Mouse (Mus musculus) embryonic facial prominence, embryonic 11.5 days (tissue): Measurements from ENCODE around the gene Cntnap5c. TPM values are rescaled to one million over a fixed set of nuclear protein-coding genes. Genes with fewer than 3 reads are reported as not detected.

Source experiments
- ATAC-seq: fragments of 200-750 bp; cut with Nextera tagmentation; replicated peaks from 2 replicates; pipeline ENCODE4 v1.8.0; 2017; ENCODE audit warnings: low read depth; ENCODE audit not compliant: insufficient number of reproducible peaks, low FRiP score, low TSS enrichment
- DNase-seq: peaks from one replicate; pipeline ENCODE4 v3.0.0-alpha.2; 2015; ENCODE audit warnings: low spot score
- H3K27ac ChIP-seq: fragments of 300-500 bp; sonication (generic); replicated peaks from 2 replicates; pipeline ENCODE4 v1.5.1; 2014; ENCODE audit warnings: mild to moderate bottlenecking, low read depth, low read length, control low read depth
- H3K27me3 ChIP-seq: fragments of 300-500 bp; sonication (generic); 2 replicates; pipeline ENCODE4 v1.6.1; 2014; ENCODE audit warnings: mild to moderate bottlenecking, low read length, moderate library complexity, mixed read lengths; ENCODE audit not compliant: control insufficient read depth, insufficient read depth
- H3K36me3 ChIP-seq: fragments of 300-500 bp; sonication (generic); replicated peaks from 2 replicates; pipeline ENCODE4 v1.6.1; 2014; ENCODE audit warnings: low read depth, mild to moderate bottlenecking, low read length, moderate library complexity, mixed read lengths; ENCODE audit not compliant: control insufficient read depth, insufficient read depth
- H3K4me1 ChIP-seq: fragments of 300-500 bp; sonication (generic); 2 replicates; pipeline ENCODE4 v1.6.1; 2014; ENCODE audit warnings: low read length, mixed read lengths; ENCODE audit not compliant: control insufficient read depth, insufficient read depth
- H3K4me2 ChIP-seq: fragments of 300-500 bp; sonication (generic); 2 replicates; pipeline ENCODE4 v1.6.1; 2014; ENCODE audit warnings: low read depth, mild to moderate bottlenecking, control low read depth, low read length, moderate library complexity
- H3K4me3 ChIP-seq: fragments of 300-500 bp; sonication (generic); 2 replicates; pipeline ENCODE4 v1.5.1; 2014; ENCODE audit warnings: low read depth, low read length, control low read depth
- H3K9ac ChIP-seq: fragments of 300-500 bp; sonication (generic); replicated peaks from 2 replicates; pipeline ENCODE4 v1.6.1; 2014; ENCODE audit warnings: mild to moderate bottlenecking, control low read depth, low read length
- H3K9me3 ChIP-seq: fragments of 300-500 bp; sonication (generic); replicated peaks from 2 replicates; pipeline ENCODE4 v1.6.1; 2016; ENCODE audit warnings: mild to moderate bottlenecking, low read length, inconsistent platforms, mixed read lengths; ENCODE audit not compliant: control insufficient read depth
- WGBS: fragments of 180-500 bp; shearing (Covaris S2); extraction: QIAGEN DNeasy Blood & Tissue Kit; methylation state at CpG from one replicate; pipeline ENCODE4 v1.1.7; 2014; 5-methylcytosine and 5-hydroxymethylcytosine counted together
- polyA plus RNA-seq: library from polyadenylated mRNA; unstranded; fragments of >200 nt; fragmentation: Nextera tagmentation; extraction: Ambion mirVana; gene quantifications from 2 replicates; pipeline ENCODE4 v1.2.1, GENCODE M21; 2014

The Cntnap5c gene
- polyA plus RNA-seq, 1 experiment from 2014 or later = not detected

DNA sequence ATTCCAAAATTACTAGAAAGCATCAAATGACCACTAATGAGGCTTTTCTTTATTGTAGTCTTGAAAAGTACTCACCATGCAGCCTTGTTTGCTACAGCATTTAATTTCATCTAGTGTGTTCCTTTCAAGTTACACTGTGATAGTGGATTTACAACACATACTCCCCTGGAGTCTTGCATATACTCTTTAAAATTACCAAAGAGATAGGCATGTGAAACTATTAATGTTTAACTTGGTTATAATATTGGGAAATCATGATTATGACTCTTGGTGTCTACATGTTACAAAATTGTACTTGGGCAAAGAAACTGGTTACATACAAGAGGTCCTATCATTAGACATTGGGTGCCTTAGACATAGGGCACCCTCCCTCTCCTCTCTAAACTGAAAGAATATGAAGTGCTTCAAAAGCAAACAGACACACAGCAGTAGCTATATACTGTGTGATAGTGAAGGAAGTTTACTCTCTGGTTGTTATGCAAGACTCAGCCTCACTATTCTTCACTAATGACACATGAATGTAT, 142.5 kb downstream of the Cntnap5c start:
- DNase-seq (no peak), ATAC-seq (no peak)
- no peaks in the 10 kb centered on the region for H3K4me1 ChIP-seq
- H3K4me3 ChIP-seq = no peak overlapping the region
- no peak overlapping the region for H3K4me2 ChIP-seq
- H3K27ac ChIP-seq = no peak overlapping the region
- H3K36me3 ChIP-seq = no peaks in the 10 kb centered on the region
- no peak overlapping the region for H3K9ac ChIP-seq
- no peaks in the 10 kb centered on the region for H3K27me3 ChIP-seq
- H3K9me3 ChIP-seq = no peaks in the 10 kb centered on the region

GRCm38 (mm10) chr17:57984230-57984629, 214.9 kb downstream of the Cntnap5c start:
- Histone ChIP-seq H3K9me3 (no peaks in the 10 kb centered on the region), H3K4me2 (no peak overlapping the region), H3K27me3 (no peaks in the 10 kb centered on the region), H3K4me1 (no peaks in the 10 kb centered on the region), H3K9ac (no peak overlapping the region), H3K4me3 (no peak overlapping the region), H3K36me3 (no peaks in the 10 kb centered on the region), H3K27ac (no peak overlapping the region)
- DNase-seq = no peak
- no peak for ATAC-seq
- 77% methylated on average over 3 of the region's 3 CpGs for WGBS

DNA sequence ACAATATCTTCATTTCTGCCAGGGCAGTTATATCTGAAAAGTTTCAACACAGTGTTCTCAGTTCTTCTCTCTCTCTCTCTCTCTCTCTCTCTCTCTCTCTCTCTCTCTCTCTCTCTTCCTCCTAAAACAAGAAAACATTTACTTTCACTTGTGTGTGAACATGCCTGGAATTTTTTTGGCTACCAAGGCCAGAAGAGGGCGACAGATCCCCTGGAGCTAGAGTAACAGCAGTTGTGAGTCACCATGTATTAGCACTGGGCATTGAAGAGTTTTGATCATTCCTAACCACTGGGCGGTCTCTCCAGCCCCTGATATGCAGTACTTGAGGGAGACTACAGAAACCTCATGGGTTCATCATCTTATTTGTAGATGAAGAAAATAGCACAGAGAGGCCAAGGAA, 219.1 kb downstream of the Cntnap5c start:
- 53% methylated on average over 2 of the region's 2 CpGs for whole genome bisulfite sequencing
- ATAC-seq (no peak), DNase-seq (peak; percentile 38)

DNA sequence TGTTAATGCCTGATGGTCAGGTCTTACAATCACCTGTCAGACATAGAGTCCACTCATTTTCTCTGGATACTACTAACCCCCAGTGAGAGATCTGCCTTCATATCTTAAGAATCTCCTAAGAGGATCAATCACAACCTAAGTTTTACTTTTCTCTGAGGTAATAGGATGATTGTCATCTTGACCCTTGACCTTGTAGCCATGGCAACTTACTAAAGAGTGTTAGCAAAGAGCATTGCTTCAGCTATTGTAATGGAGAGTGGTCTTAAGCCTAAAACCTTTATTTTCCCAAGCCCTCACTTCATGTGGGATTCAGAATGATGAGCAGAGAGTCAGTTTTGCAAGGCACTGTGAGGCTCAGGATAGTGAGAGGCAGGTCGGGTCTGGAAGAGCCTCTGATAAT, 227.1 kb downstream of the Cntnap5c start:
- H3K4me3 ChIP-seq = no peak overlapping the region
- no peak overlapping the region for H3K9ac ChIP-seq
- ATAC-seq (no peak), DNase-seq (no peak)
- no peaks in the 10 kb centered on the region for H3K9me3 ChIP-seq
- 35% methylated on average over 1 of the region's 1 CpGs for WGBS
- H3K27ac ChIP-seq = no peak overlapping the region
- no peaks in the 10 kb centered on the region for H3K36me3 ChIP-seq
- H3K4me2 ChIP-seq = no peak overlapping the region
- no peaks in the 10 kb centered on the region for H3K27me3 ChIP-seq
- no peaks in the 10 kb centered on the region for H3K4me1 ChIP-seq

More for the DNA sequence above, 219.1 kb downstream of the Cntnap5c start:
- H3K4me2 ChIP-seq = no peak overlapping the region
- H3K9ac ChIP-seq = no peak overlapping the region
- no peaks in the 10 kb centered on the region for H3K36me3 ChIP-seq
- H3K27me3 ChIP-seq = no peaks in the 10 kb centered on the region
- H3K4me3 ChIP-seq = no peak overlapping the region
- H3K9me3 ChIP-seq = no peaks in the 10 kb centered on the region
- H3K27ac ChIP-seq = no peak overlapping the region
- no peaks in the 10 kb centered on the region for H3K4me1 ChIP-seq

GRCm38 (mm10) chr17:57999080-57999479, 229.7 kb downstream of the Cntnap5c start:
- ATAC-seq (no peak), DNase-seq (no peak)
- H3K4me1 ChIP-seq = no peaks in the 10 kb centered on the region
- H3K36me3 ChIP-seq = no peaks in the 10 kb centered on the region
- no peak overlapping the region for H3K4me2 ChIP-seq
- H3K9me3 ChIP-seq = no peaks in the 10 kb centered on the region
- no peak overlapping the region for H3K4me3 ChIP-seq
- H3K27ac ChIP-seq = no peak overlapping the region
- 80% methylated on average over 2 of the region's 2 CpGs for WGBS
- H3K9ac ChIP-seq = no peak overlapping the region
- H3K27me3 ChIP-seq = no peaks in the 10 kb centered on the region

DNA sequence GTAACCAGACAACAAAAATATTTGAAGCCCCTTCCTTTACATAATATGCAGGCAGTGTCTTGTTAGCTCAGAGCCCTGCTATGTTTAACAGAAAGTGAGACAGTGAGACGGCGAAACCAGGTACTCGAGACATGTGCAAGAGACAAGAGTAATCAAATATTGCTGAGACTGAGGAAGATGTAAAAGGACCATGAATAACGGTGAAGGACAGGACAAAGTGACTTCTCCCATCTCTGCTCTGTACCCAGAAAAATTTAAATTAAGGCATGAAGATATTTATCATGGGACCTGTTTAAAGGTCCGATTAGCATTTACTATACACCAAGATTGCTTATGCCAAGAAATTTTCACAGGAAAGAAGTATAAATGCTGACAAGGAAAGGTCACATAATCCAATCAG, 233.5 kb downstream of the Cntnap5c start:
- H3K4me3 ChIP-seq = no peak overlapping the region
- H3K27me3 ChIP-seq = no peaks in the 10 kb centered on the region
- ATAC-seq = no peak

GRCm38 (mm10) chr17:58003322-58003721, 234.0 kb downstream of the Cntnap5c start:
- Histone ChIP-seq H3K36me3 (no peaks in the 10 kb centered on the region), H3K4me3 (no peak overlapping the region), H3K9me3 (no peaks in the 10 kb centered on the region), H3K9ac (no peak overlapping the region), H3K4me1 (no peaks in the 10 kb centered on the region), H3K4me2 (no peak overlapping the region), H3K27me3 (no peaks in the 10 kb centered on the region), H3K27ac (no peak overlapping the region)
- DNase-seq (no peak), ATAC-seq (no peak)
- WGBS = 62% methylated on average over 1 of the region's 1 CpGs

More for the DNA sequence above, 233.5 kb downstream of the Cntnap5c start:
- DNase-seq = no peak
- Histone ChIP-seq H3K27ac (no peak overlapping the region), H3K36me3 (no peaks in the 10 kb centered on the region), H3K9ac (no peak overlapping the region), H3K9me3 (no peaks in the 10 kb centered on the region), H3K4me2 (no peak overlapping the region), H3K4me1 (no peaks in the 10 kb centered on the region)
- WGBS = 81% methylated on average over 5 of the region's 5 CpGs

DNA sequence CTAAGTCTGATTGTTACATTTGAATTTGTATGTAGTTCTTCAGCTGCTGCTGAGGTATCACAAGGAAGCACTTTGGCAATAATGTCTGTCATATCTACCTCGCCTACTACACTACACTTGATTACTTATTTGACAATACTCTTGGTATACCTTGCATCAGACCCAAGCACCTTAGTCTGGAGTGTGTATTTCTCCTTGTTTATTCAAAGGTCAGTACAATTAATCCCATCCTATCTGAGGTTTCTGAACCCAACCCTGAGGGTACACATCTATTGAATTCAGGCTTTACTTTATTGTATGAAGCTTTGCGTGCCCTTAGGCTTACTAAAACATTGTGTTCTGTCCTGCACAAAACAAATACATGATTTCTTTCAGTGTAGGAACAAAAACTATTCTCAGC, 235.1 kb downstream of the Cntnap5c start:
- no peak overlapping the region for H3K27ac ChIP-seq
- ATAC-seq (no peak), DNase-seq (no peak)
- no peak overlapping the region for H3K9ac ChIP-seq
- H3K4me1 ChIP-seq = no peaks in the 10 kb centered on the region
- no peak overlapping the region for H3K4me2 ChIP-seq
- H3K27me3 ChIP-seq = no peaks in the 10 kb centered on the region
- no peaks in the 10 kb centered on the region for H3K9me3 ChIP-seq
- 84% methylated on average over 2 of the region's 2 CpGs for WGBS
- H3K36me3 ChIP-seq = no peaks in the 10 kb centered on the region
- H3K4me3 ChIP-seq = no peak overlapping the region
